Mouse (Mus musculus) liver, adult 2 months (tissue): ENCODE measurements at regions not wholly inside any gene's neighbourhood (a gene's known extent, or its start where the extent isn't known, plus 50 kb on each side); places are given as distances from the start of the nearest gene placed in this dataset.

Experiments used
- DNase-seq: peaks from one replicate; pipeline ENCODE4 v3.0.0-alpha.2; 2011; ENCODE audit warnings: low read depth, low spot score; ENCODE audit errors: extremely low read depth
- H3K27ac ChIP-seq: fragments of 200-500 bp; replicated peaks from 2 replicates; pipeline ENCODE4 v1.5.1; 2012; ENCODE audit warnings: low read depth, mild to moderate bottlenecking, control low read depth, inconsistent platforms, low read length; ENCODE audit not compliant: insufficient read depth
- H3K27me3 ChIP-seq: fragments of 200-500 bp; 2 replicates; pipeline ENCODE4 v1.6.1; 2012; ENCODE audit warnings: mild to moderate bottlenecking, moderate library complexity, low read length, inconsistent platforms; ENCODE audit not compliant: control insufficient read depth, insufficient read depth
- H3K36me3 ChIP-seq: fragments of 200-500 bp; 2 replicates; pipeline ENCODE4 v1.6.1; 2012; ENCODE audit warnings: low read length, inconsistent platforms; ENCODE audit not compliant: control insufficient read depth, insufficient read depth
- H3K4me1 ChIP-seq: fragments of 200-500 bp; 2 replicates; pipeline ENCODE4 v1.6.1; 2011; ENCODE audit warnings: low read length; ENCODE audit not compliant: control insufficient read depth, insufficient read depth
- H3K4me3 ChIP-seq: fragments of 200-500 bp; 2 replicates; pipeline ENCODE4 v1.5.1; 2011; ENCODE audit warnings: low read depth, mild to moderate bottlenecking, control low read depth, low read length, moderate library complexity; ENCODE audit not compliant: insufficient read depth
- H3K79me2 ChIP-seq: fragments of 200-500 bp; 2 replicates; pipeline ENCODE4 v1.6.1; 2012; ENCODE audit warnings: inconsistent platforms, mild to moderate bottlenecking, low read length, moderate library complexity; ENCODE audit not compliant: control insufficient read depth, insufficient read depth
- H3K9ac ChIP-seq: fragments of 200-500 bp; 2 replicates; pipeline ENCODE4 v1.6.1; 2012; ENCODE audit warnings: low read depth, mild to moderate bottlenecking, control low read depth, inconsistent platforms, low read length
- CTCF ChIP-seq: fragments of 200-500 bp; IDR thresholded peaks from 2 replicates; pipeline ENCODE4 v1.5.1; 2011; ENCODE audit warnings: low read depth, low read length, control low read depth
- POLR2A ChIP-seq: fragments of 200-500 bp; IDR thresholded peaks from 2 replicates; pipeline ENCODE4 v1.6.1; 2011; ENCODE audit warnings: low read length, control low read depth; ENCODE audit not compliant: insufficient read depth; ENCODE audit errors: extremely low read depth
- WGBS: fragments of 180-500 bp; shearing (Covaris S2); methylation state at CpG from one replicate; pipeline ENCODE4 v1.1.7; 2018; 5-methylcytosine and 5-hydroxymethylcytosine counted together

GRCm38 (mm10) chr19:25805351-25805750, 133.1 kb downstream of the Dmrt2 start:
- no peak overlapping the region for H3K9ac ChIP-seq
- no peaks in the 10 kb centered on the region for H3K4me1 ChIP-seq
- DNase-seq = no peak
- WGBS = 72% methylated on average over 11 of the region's 11 CpGs
- TF ChIP-seq CTCF (no peak), POLR2A (no peak)
- H3K36me3 ChIP-seq = no peaks in the 10 kb centered on the region
- H3K27me3 ChIP-seq = no peaks in the 10 kb centered on the region
- no peak overlapping the region for H3K4me3 ChIP-seq
- H3K79me2 ChIP-seq = no peaks in the 10 kb centered on the region
- H3K27ac ChIP-seq = no peak overlapping the region

DNA sequence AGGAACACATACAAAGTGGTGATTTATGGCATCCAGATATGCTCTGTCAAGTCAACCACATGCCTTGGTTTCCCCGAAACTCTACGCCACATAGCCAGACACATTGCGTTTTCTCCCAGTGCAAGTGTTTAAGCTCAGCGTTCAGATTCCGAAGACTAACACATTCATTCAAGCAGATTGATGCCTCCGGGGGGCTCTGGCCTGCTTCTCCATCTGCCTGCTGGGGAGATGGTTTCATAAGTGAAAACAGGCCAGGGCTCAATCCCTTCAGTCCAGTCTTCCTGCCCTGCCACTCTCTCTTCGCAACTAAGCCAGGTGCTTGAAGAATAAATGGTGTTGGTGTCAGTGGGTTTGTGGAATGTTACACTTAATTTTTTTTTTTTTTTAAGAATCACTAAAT, 141.4 kb downstream of the Dmrt2 start:
- 92% methylated on average over 7 of the region's 7 CpGs for WGBS

DNA sequence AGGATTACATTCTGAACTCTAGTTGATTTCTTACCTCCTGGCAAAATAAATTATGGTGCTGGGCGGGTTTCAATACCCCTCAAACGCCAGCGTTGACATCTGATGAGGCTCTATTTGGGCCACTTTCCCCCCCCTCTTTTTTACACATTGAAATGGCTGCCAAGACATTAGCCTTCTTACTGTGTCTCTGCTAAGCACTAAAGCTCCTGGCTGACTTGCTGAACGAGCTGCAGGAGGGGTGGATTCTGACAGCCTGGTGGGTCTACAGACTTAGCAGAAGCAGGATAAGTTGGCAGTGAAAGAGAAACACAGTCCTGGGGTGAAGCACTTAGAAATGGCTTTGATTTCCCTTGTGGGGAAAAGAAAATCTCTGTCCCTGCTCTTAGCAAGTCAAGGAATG, 172.9 kb downstream of the Dmrt2 start:
- TF ChIP-seq CTCF = no peak
- TF ChIP-seq POLR2A = no peak
- Histone ChIP-seq H3K4me3 (no peak overlapping the region), H3K36me3 (no peaks in the 10 kb centered on the region), H3K79me2 (no peaks in the 10 kb centered on the region), H3K4me1 (no peaks in the 10 kb centered on the region), H3K27ac (no peak overlapping the region), H3K9ac (no peak overlapping the region), H3K27me3 (no peaks in the 10 kb centered on the region)
- no peak for DNase-seq
- 84% methylated on average over 4 of the region's 4 CpGs for WGBS

More for the DNA sequence above, 141.4 kb downstream of the Dmrt2 start:
- TF ChIP-seq CTCF (no peak), POLR2A (no peak)
- Histone ChIP-seq H3K9ac (no peak overlapping the region), H3K79me2 (no peaks in the 10 kb centered on the region), H3K36me3 (no peaks in the 10 kb centered on the region), H3K4me3 (no peak overlapping the region), H3K27me3 (no peaks in the 10 kb centered on the region), H3K27ac (no peak overlapping the region), H3K4me1 (no peaks in the 10 kb centered on the region)
- DNase-seq = no peak

- no peak for DNase-seq
- no peaks in the 10 kb centered on the region for H3K79me2 ChIP-seq
- 29% methylated on average over 4 of the region's 4 CpGs for WGBS
- no peak overlapping the region for H3K27ac ChIP-seq
- no peak for TF ChIP-seq CTCF
- no peak for TF ChIP-seq POLR2A
- no peaks in the 10 kb centered on the region for H3K4me1 ChIP-seq
- no peak overlapping the region for H3K9ac ChIP-seq
- no peak overlapping the region for H3K4me3 ChIP-seq
- H3K27me3 ChIP-seq = no peaks in the 10 kb centered on the region
- H3K36me3 ChIP-seq = no peaks in the 10 kb centered on the region
Observed at GRCm38 (mm10) chr19:25856344-25856743, 184.1 kb downstream of the Dmrt2 start.

GRCm38 (mm10) chr19:25863312-25863711, 191.1 kb downstream of the Dmrt2 start:
- no peak for DNase-seq
- H3K9ac ChIP-seq = no peak overlapping the region
- H3K4me3 ChIP-seq = no peak overlapping the region
- no peaks in the 10 kb centered on the region for H3K79me2 ChIP-seq
- H3K4me1 ChIP-seq = no peaks in the 10 kb centered on the region
- 43% methylated on average over 1 of the region's 1 CpGs for WGBS
- H3K27me3 ChIP-seq = no peaks in the 10 kb centered on the region
- TF ChIP-seq POLR2A (no peak), CTCF (no peak)
- H3K36me3 ChIP-seq = no peaks in the 10 kb centered on the region
- no peak overlapping the region for H3K27ac ChIP-seq

GRCm38 (mm10) chr19:25906721-25907120, 234.5 kb downstream of the Dmrt2 start:
- TF ChIP-seq POLR2A (no peak), CTCF (no peak)
- no peaks in the 10 kb centered on the region for H3K36me3 ChIP-seq
- no peak overlapping the region for H3K27ac ChIP-seq
- no peak for DNase-seq
- no peaks in the 10 kb centered on the region for H3K4me1 ChIP-seq
- WGBS = 91% methylated on average over 4 of the region's 4 CpGs
- H3K79me2 ChIP-seq = no peaks in the 10 kb centered on the region
- H3K4me3 ChIP-seq = no peak overlapping the region
- H3K9ac ChIP-seq = no peak overlapping the region
- no peaks in the 10 kb centered on the region for H3K27me3 ChIP-seq
